Mouse (Mus musculus) lung, adult 2 months (tissue): ENCODE data around the gene Glrx3.

Experiments
- CTCF ChIP-seq: fragments of 200-500 bp; IDR thresholded peaks from 2 replicates; pipeline ENCODE4 v1.5.1; 2011; ENCODE audit warnings: mild to moderate bottlenecking, low read length, control low read depth; ENCODE audit not compliant: insufficient read depth
- POLR2A ChIP-seq: fragments of 200-500 bp; IDR thresholded peaks from 2 replicates; pipeline ENCODE4 v1.6.1; 2011; ENCODE audit warnings: low read depth, mild to moderate bottlenecking, control low read depth, low read length, borderline replicate concordance; ENCODE audit errors: extremely low read depth

DNA sequence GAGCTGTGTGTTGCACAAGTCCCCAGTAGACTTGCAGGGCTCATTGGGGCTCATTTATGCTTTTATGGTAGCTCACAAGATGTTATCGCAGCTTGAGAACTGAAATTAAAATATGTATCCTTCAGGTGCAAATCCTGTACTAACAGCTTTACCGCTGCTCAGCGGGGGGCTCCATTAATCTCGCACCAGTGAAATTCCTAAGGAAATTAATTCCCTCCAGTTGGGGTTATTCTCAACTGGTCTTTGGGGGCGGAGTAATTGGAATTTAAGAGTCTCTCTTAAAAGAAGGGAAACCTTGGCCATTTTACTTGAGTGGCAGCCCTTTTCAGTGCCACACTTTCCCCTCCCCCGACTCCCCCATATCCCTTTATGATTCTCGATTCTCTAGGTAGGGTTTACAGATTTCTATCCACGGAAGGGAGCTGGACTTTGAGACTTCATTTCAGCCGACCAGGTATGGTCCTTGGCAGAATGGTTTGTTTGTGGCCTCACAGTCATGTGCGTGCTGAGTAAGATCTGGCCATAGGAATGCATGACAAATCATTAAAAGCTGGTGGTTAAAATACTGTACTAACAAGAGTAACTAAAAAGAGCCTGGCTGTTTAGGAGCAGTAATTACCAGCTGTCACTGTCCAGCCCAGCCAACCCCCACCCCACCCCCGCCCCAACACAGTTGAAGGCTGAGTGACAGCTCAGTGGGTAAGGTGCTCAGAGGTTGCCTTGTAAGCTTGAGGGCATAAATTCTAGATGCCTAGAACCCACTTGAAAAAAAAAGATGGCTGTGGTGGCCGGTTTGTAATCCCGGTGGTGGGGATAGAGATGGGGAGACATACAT is 5.4 kb upstream of the Glrx3 start:
- no peak for TF ChIP-seq CTCF
- no peak for TF ChIP-seq POLR2A
